Mouse (Mus musculus) retina, embryonic 14.5 days (tissue): ENCODE measurements around the gene Coq2.

Experiments
- DNase-seq: peaks from one replicate; pipeline ENCODE4 v3.0.0-alpha.2; 2015; ENCODE audit warnings: low spot score

Coq2 gene

GRCm38 (mm10) chr5:100674711-100675376, at the start of gene Coq2:
TSS of gene Coq2 (minus strand) at chr5:100675140.
- peak; percentile 91 for DNase-seq

- DNase-seq = peak; percentile 56
Measured at GRCm38 (mm10) chr5:100719235-100720088, 44.5 kb upstream of the Coq2 start, which contains the start of gene Hpse. TSS of gene Hpse (minus strand) at chr5:100719716.

- DNase-seq = no peak
Measured at GRCm38 (mm10) chr5:100716762-100717161, 41.8 kb upstream of the Coq2 start.

GRCm38 (mm10) chr5:100711219-100711618, 36.3 kb upstream of the Coq2 start:
- DNase-seq = no peak

- no peak for DNase-seq
Measured at GRCm38 (mm10) chr5:100710012-100710411, 35.1 kb upstream of the Coq2 start.

- DNase-seq = no peak
Measured at GRCm38 (mm10) chr5:100709035-100709434, 34.1 kb upstream of the Coq2 start.

GRCm38 (mm10) chr5:100706675-100707074, 31.7 kb upstream of the Coq2 start:
- DNase-seq = peak; percentile 74

- no peak for DNase-seq
Measured at GRCm38 (mm10) chr5:100704272-100704671, 29.3 kb upstream of the Coq2 start.

- no peak for DNase-seq
Measured at GRCm38 (mm10) chr5:100702325-100702724, 27.4 kb upstream of the Coq2 start.

GRCm38 (mm10) chr5:100700861-100701620, 26.1 kb upstream of the Coq2 start:
- no peak for DNase-seq

- no peak for DNase-seq
Measured at GRCm38 (mm10) chr5:100697886-100698285, 22.9 kb upstream of the Coq2 start.

- DNase-seq = no peak
Measured at GRCm38 (mm10) chr5:100697398-100697797, 22.5 kb upstream of the Coq2 start.

GRCm38 (mm10) chr5:100685631-100686030, 10.7 kb upstream of the Coq2 start:
- no peak for DNase-seq

GRCm38 (mm10) chr5:100680542-100680933, 5.6 kb upstream of the Coq2 start:
- no peak for DNase-seq

- DNase-seq = no peak
Measured at GRCm38 (mm10) chr5:100679911-100680541, 5.1 kb upstream of the Coq2 start.

- peak; percentile 91 for DNase-seq
Measured at GRCm38 (mm10) chr5:100673745-100674486, 1.0 kb downstream of the Coq2 start.

- DNase-seq = no peak
Measured at GRCm38 (mm10) chr5:100672403-100672802, 2.5 kb downstream of the Coq2 start.

GRCm38 (mm10) chr5:100671897-100672296, 3.0 kb downstream of the Coq2 start:
- no peak for DNase-seq

GRCm38 (mm10) chr5:100671398-100671797, 3.5 kb downstream of the Coq2 start:
- DNase-seq = peak; percentile 74

- DNase-seq = no peak
Measured at GRCm38 (mm10) chr5:100666965-100667364, 8.0 kb downstream of the Coq2 start.

GRCm38 (mm10) chr5:100663854-100664253, 11.1 kb downstream of the Coq2 start:
- peak; percentile 18 for DNase-seq
